Mouse (Mus musculus): Measurements from ENCODE around the gene Tjp3. TPM values are rescaled to one million over a fixed set of nuclear protein-coding genes. Genes with fewer than 3 reads are reported as not detected.
A peak's percentile ranks its signal among the peaks of the same experiment; 100 is the strongest.

The Tjp3 gene
- polyA plus RNA-seq, 1 experiment: 8.1 TPM

- no peak for DNase-seq (ENCODE audit: low read depth in 1 of 2, low spot score in 2 of 2)
- Histone ChIP-seq H3K27me3 (ENCODE audit: control insufficient read depth, insufficient read depth, low read length) (no peaks in the 10 kb centered on the region), H3K27ac (ENCODE audit: insufficient read depth, low read length) (no peak overlapping the region), H3K36me3 (ENCODE audit: control insufficient read depth, insufficient read depth, low read length) (peaks cover 53% of the 10 kb centered on the region), H3K4me1 (ENCODE audit: control insufficient read depth, insufficient read depth, insufficient read length) (peaks cover 3% of the 10 kb centered on the region; the same call in 1 of the 2 replicates), H3K4me3 (ENCODE audit: extremely low read depth, insufficient read depth, insufficient read length) (no peak overlapping the region)
- 77% methylated on average over 7 of the region's 7 CpGs for WGBS
- no peak for TF ChIP-seq CTCF (IDR thresholded peaks at IDR 0.05; ENCODE audit: extremely low read depth, insufficient read depth, insufficient read length, insufficient replicate concordance)
- TF ChIP-seq POLR2A (IDR thresholded peaks at IDR 0.05; ENCODE audit: low read depth, low read length): no peak
Measured at GRCm38 (mm10) chr10:81314201-81314600, 22.8 kb upstream of the Tjp3 start.

GRCm38 (mm10) chr10:81313581-81313980 is 22.2 kb upstream of the Tjp3 start:
- 93% methylated on average over 13 of the region's 13 CpGs for WGBS
- no peak for TF ChIP-seq POLR2A (IDR thresholded peaks at IDR 0.05; ENCODE audit: low read depth, low read length)
- Histone ChIP-seq H3K27me3 (ENCODE audit: control insufficient read depth, insufficient read depth, low read length) (no peaks in the 10 kb centered on the region), H3K27ac (ENCODE audit: insufficient read depth, low read length) (no peak overlapping the region), H3K4me3 (ENCODE audit: extremely low read depth, insufficient read depth, insufficient read length) (no peak overlapping the region), H3K4me1 (ENCODE audit: control insufficient read depth, insufficient read depth, insufficient read length) (peaks cover 3% of the 10 kb centered on the region; the same call in 1 of the 2 replicates), H3K36me3 (ENCODE audit: control insufficient read depth, insufficient read depth, low read length) (peaks cover 56% of the 10 kb centered on the region)
- DNase-seq (ENCODE audit: low read depth in 1 of 2, low spot score in 2 of 2): no peak

- no peak for DNase-seq (ENCODE audit: low read depth in 1 of 2, low spot score in 2 of 2)
- TF ChIP-seq CTCF (IDR thresholded peaks at IDR 0.05; ENCODE audit: extremely low read depth, insufficient read depth, insufficient read length, insufficient replicate concordance): no peak
- TF ChIP-seq POLR2A (IDR thresholded peaks at IDR 0.05; ENCODE audit: low read depth, low read length): no peak
- H3K4me3 ChIP-seq (ENCODE audit: extremely low read depth, insufficient read depth, insufficient read length): no peak overlapping the region
- peaks cover 3% of the 10 kb centered on the region; the same call in 1 of the 2 replicates for H3K4me1 ChIP-seq (ENCODE audit: control insufficient read depth, insufficient read depth, insufficient read length)
- WGBS: 61% methylated on average over 5 of the region's 5 CpGs
- no peak overlapping the region for H3K27ac ChIP-seq (ENCODE audit: insufficient read depth, low read length)
- H3K36me3 ChIP-seq (ENCODE audit: control insufficient read depth, insufficient read depth, low read length): peaks cover 62% of the 10 kb centered on the region
- H3K27me3 ChIP-seq (ENCODE audit: control insufficient read depth, insufficient read depth, low read length): no peaks in the 10 kb centered on the region
Measured at GRCm38 (mm10) chr10:81309571-81309970, 18.2 kb upstream of the Tjp3 start.

GRCm38 (mm10) chr10:81306837-81307682 is 15.7 kb upstream of the Tjp3 start:
- WGBS: 96% methylated on average over 21 of the region's 21 CpGs
- peaks cover 46% of the 10 kb centered on the region for H3K36me3 ChIP-seq (ENCODE audit: control insufficient read depth, insufficient read depth, low read length)
- no peak overlapping the region for H3K27ac ChIP-seq (ENCODE audit: insufficient read depth, low read length)
- H3K4me1 ChIP-seq (ENCODE audit: control insufficient read depth, insufficient read depth, insufficient read length): peaks cover 27% of the 10 kb centered on the region
- no peak overlapping the region for H3K4me3 ChIP-seq (ENCODE audit: extremely low read depth, insufficient read depth, insufficient read length)
- no peak for DNase-seq (ENCODE audit: low read depth in 1 of 2, low spot score in 2 of 2)
- no peaks in the 10 kb centered on the region for H3K27me3 ChIP-seq (ENCODE audit: control insufficient read depth, insufficient read depth, low read length)
- TF ChIP-seq CTCF (IDR thresholded peaks at IDR 0.05; ENCODE audit: extremely low read depth, insufficient read depth, insufficient read length, insufficient replicate concordance) (no peak), POLR2A (IDR thresholded peaks at IDR 0.05; ENCODE audit: low read depth, low read length) (no peak)

- H3K27ac ChIP-seq (ENCODE audit: insufficient read depth, low read length): peak overlapping the region; percentile 2; the same call in 1 of the 2 replicates
- peaks cover 37% of the 10 kb centered on the region for H3K36me3 ChIP-seq (ENCODE audit: control insufficient read depth, insufficient read depth, low read length)
- H3K4me1 ChIP-seq (ENCODE audit: control insufficient read depth, insufficient read depth, insufficient read length): peaks cover 36% of the 10 kb centered on the region
- no peaks in the 10 kb centered on the region for H3K27me3 ChIP-seq (ENCODE audit: control insufficient read depth, insufficient read depth, low read length)
- H3K4me3 ChIP-seq (ENCODE audit: extremely low read depth, insufficient read depth, insufficient read length): no peak overlapping the region
- no peak for DNase-seq (ENCODE audit: low read depth in 1 of 2, low spot score in 2 of 2)
- TF ChIP-seq CTCF (IDR thresholded peaks at IDR 0.05; ENCODE audit: extremely low read depth, insufficient read depth, insufficient read length, insufficient replicate concordance) (no peak), POLR2A (IDR thresholded peaks at IDR 0.05; ENCODE audit: low read depth, low read length) (no peak)
- WGBS: 85% methylated on average over 12 of the region's 12 CpGs
Measured at GRCm38 (mm10) chr10:81306173-81306668, 14.8 kb upstream of the Tjp3 start.

GRCm38 (mm10) chr10:81305663-81306062 is 14.3 kb upstream of the Tjp3 start:
- Histone ChIP-seq H3K27me3 (ENCODE audit: control insufficient read depth, insufficient read depth, low read length) (no peaks in the 10 kb centered on the region), H3K36me3 (ENCODE audit: control insufficient read depth, insufficient read depth, low read length) (peaks cover 33% of the 10 kb centered on the region), H3K4me3 (ENCODE audit: extremely low read depth, insufficient read depth, insufficient read length) (no peak overlapping the region), H3K4me1 (ENCODE audit: control insufficient read depth, insufficient read depth, insufficient read length) (peaks cover 41% of the 10 kb centered on the region), H3K27ac (ENCODE audit: insufficient read depth, low read length) (peak overlapping the region; percentile 2; the same call in 1 of the 2 replicates)
- DNase-seq (ENCODE audit: low read depth in 1 of 2, low spot score in 2 of 2): no peak
- 91% methylated on average over 14 of the region's 14 CpGs for WGBS
- TF ChIP-seq CTCF (IDR thresholded peaks at IDR 0.05; ENCODE audit: extremely low read depth, insufficient read depth, insufficient read length, insufficient replicate concordance): no peak
- TF ChIP-seq POLR2A (IDR thresholded peaks at IDR 0.05; ENCODE audit: low read depth, low read length): no peak

Measured in spleen, adult 2 months (tissue).